Mouse (Mus musculus): ENCODE measurements at regions not wholly inside any gene's neighbourhood (a gene's known extent, or its start where the extent isn't known, plus 50 kb on each side); places are given as distances from the start of the nearest gene placed in this dataset.
"Not testable (repeated sequence)": the region's sequence is repeated elsewhere in the genome, so short reads cannot be mapped to it uniquely, and the experiment has no call there.

GRCm38 (mm10) chr3:22006113-22006512 lies 70.3 kb upstream of the Tbl1xr1 start:
- DNase-seq (ENCODE audit: low read depth): no peak

GRCm38 (mm10) chr3:22006651-22007050 lies 69.8 kb upstream of the Tbl1xr1 start:
- DNase-seq (ENCODE audit: low read depth): no peak

GRCm38 (mm10) chr3:22007736-22008135 lies 68.7 kb upstream of the Tbl1xr1 start:
- no peak for DNase-seq (ENCODE audit: low read depth)

GRCm38 (mm10) chr3:22008432-22008831 lies 68.0 kb upstream of the Tbl1xr1 start:
- DNase-seq (ENCODE audit: low read depth): no peak

GRCm38 (mm10) chr3:22009898-22010699 lies 66.4 kb upstream of the Tbl1xr1 start:
- no peak for DNase-seq (ENCODE audit: low read depth)

- not testable (repeated sequence) for DNase-seq (ENCODE audit: low read depth)
These were observed 65.8 kb upstream of the Tbl1xr1 start for GRCm38 (mm10) chr3:22010700-22010991.

- no peak for DNase-seq (ENCODE audit: low read depth)
These were observed 55.0 kb upstream of the Tbl1xr1 start for GRCm38 (mm10) chr3:22021360-22021935.

- peak; percentile 42 for DNase-seq (ENCODE audit: low read depth)
These were observed 54.0 kb upstream of the Tbl1xr1 start for GRCm38 (mm10) chr3:22022418-22022817.

GRCm38 (mm10) chr3:22023049-22023448 lies 53.4 kb upstream of the Tbl1xr1 start:
- DNase-seq (ENCODE audit: low read depth): no peak

- DNase-seq (ENCODE audit: low read depth): no peak
These were observed 52.9 kb upstream of the Tbl1xr1 start for GRCm38 (mm10) chr3:22023551-22023950.

- DNase-seq (ENCODE audit: low read depth): no peak
These were observed 52.3 kb upstream of the Tbl1xr1 start for GRCm38 (mm10) chr3:22024200-22024599.

GRCm38 (mm10) chr3:22025119-22025518 lies 51.3 kb upstream of the Tbl1xr1 start:
- no peak for DNase-seq (ENCODE audit: low read depth)

GRCm38 (mm10) chr3:22025615-22026014 lies 50.8 kb upstream of the Tbl1xr1 start:
- DNase-seq (ENCODE audit: low read depth): no peak
